Mouse (Mus musculus) myocyte (in vitro differentiated cells): ENCODE data around the gene Negr1.

Experiments used
- CEBPB ChIP-seq: IDR thresholded peaks from 2 replicates; pipeline ENCODE4 v1.6.1; 2011; ENCODE audit warnings: mild to moderate bottlenecking, moderate library complexity; ENCODE audit not compliant: poor library complexity, insufficient read depth, severe bottlenecking
- E2F4 ChIP-seq: IDR thresholded peaks from one replicate; pipeline ENCODE4 v1.6.1; 2011; ENCODE audit warnings: mild to moderate bottlenecking, control low read depth, moderate library complexity; ENCODE audit not compliant: insufficient read depth
- MAX ChIP-seq: IDR thresholded peaks from one replicate; pipeline ENCODE4 v1.6.1; 2011; ENCODE audit warnings: low read depth, mild to moderate bottlenecking, control low read depth
- MYOD1 ChIP-seq, 3 experiments: IDR thresholded peaks; one replicate each; pipeline ENCODE4 v1.6.1; 2011; ENCODE audit warnings: control low read depth in 2 of 3, low read depth in 2 of 3, mild to moderate bottlenecking in 2 of 3, moderate library complexity in 1 of 3; ENCODE audit not compliant: insufficient read length in 2 of 3, control insufficient read depth in 1 of 3
- MYOG ChIP-seq, 3 experiments: IDR thresholded peaks; one replicate each; pipeline ENCODE4 v1.6.1; 2011; ENCODE audit warnings: control low read depth in 2 of 3, low read depth in 2 of 3, mild to moderate bottlenecking in 2 of 3; ENCODE audit not compliant: insufficient read length in 2 of 3, control insufficient read depth in 1 of 3, insufficient read depth in 1 of 3
- POLR2A ChIP-seq: IDR thresholded peaks from one replicate; pipeline ENCODE4 v1.6.1; 2011; ENCODE audit warnings: low read depth, mild to moderate bottlenecking, control low read depth, moderate library complexity; ENCODE audit not compliant: insufficient read length
- POLR2AphosphoS2 ChIP-seq: IDR thresholded peaks from one replicate; pipeline ENCODE4 v1.6.1; 2011; ENCODE audit warnings: low read depth, control low read depth; ENCODE audit not compliant: insufficient read length
- REST ChIP-seq: IDR thresholded peaks from one replicate; pipeline ENCODE4 v1.6.1; 2011; ENCODE audit warnings: mild to moderate bottlenecking, control low read depth, moderate library complexity; ENCODE audit not compliant: insufficient read depth, insufficient read length
- SRF ChIP-seq: IDR thresholded peaks from one replicate; pipeline ENCODE4 v1.6.1; 2011; ENCODE audit warnings: low read depth; ENCODE audit not compliant: control insufficient read depth, insufficient read length
- TCF12 ChIP-seq: IDR thresholded peaks from one replicate; pipeline ENCODE4 v1.6.1; 2011; ENCODE audit warnings: mild to moderate bottlenecking, control low read depth; ENCODE audit not compliant: poor library complexity, insufficient read depth, severe bottlenecking
- TCF3 ChIP-seq: IDR thresholded peaks from one replicate; pipeline ENCODE4 v1.6.1; 2011; ENCODE audit warnings: low read depth, control low read depth; ENCODE audit not compliant: insufficient read length
- USF1 ChIP-seq: IDR thresholded peaks from one replicate; pipeline ENCODE4 v1.6.1; 2011; ENCODE audit warnings: low read depth, mild to moderate bottlenecking, control low read depth, moderate library complexity

DNA sequence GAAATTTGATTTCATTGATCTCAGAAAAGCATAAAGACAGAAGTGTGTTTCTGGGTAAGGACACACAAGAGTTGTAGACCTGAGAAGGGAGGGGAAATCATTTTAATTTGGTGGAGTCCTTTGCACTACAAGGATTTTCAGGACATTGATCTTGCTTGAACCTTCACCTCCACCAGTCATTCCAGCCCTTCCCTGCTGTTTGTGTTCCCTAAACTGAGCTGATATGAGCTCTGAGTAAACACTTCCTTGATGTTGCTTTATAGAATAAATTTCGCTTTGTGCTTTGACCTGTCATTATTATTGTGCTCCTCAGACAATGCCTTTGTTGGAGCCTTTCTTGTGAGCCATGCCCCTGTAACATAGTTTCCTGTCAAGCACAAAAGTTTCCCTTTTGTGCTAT is 335.0 kb downstream of the Negr1 start:
- TF ChIP-seq TCF12, result no peak
- TF ChIP-seq USF1, result no peak
- TF ChIP-seq E2F4, result no peak
- no peak for TF ChIP-seq POLR2A
- no peak for TF ChIP-seq MYOD1 (IDR thresholded peaks at IDR 0.05; ENCODE audit: control insufficient read depth in 1 of 3, insufficient read length in 2 of 3, low read depth in 2 of 3)
- no peak for TF ChIP-seq MAX
- TF ChIP-seq CEBPB, result no peak
- TF ChIP-seq MYOG (IDR thresholded peaks at IDR 0.05; ENCODE audit: control insufficient read depth in 1 of 3, insufficient read depth in 1 of 3, insufficient read length in 2 of 3, low read depth in 2 of 3), result no peak
- TF ChIP-seq REST, result no peak
- TF ChIP-seq POLR2AphosphoS2, result no peak
- no peak for TF ChIP-seq TCF3
- TF ChIP-seq SRF, result no peak
